Mouse (Mus musculus) hindbrain, embryonic 14.5 days (tissue): Measurements from ENCODE around the gene Stk24. TPM values are rescaled to one million over a fixed set of nuclear protein-coding genes. Genes with fewer than 3 reads are reported as not detected.

Source experiments
- ATAC-seq: fragments of 200-750 bp; cut with Nextera tagmentation; 2 replicates; pipeline ENCODE4 v1.8.0; 2017; ENCODE audit warnings: moderate number of reproducible peaks, mild to moderate bottlenecking, moderate TSS enrichment, moderate library complexity; ENCODE audit not compliant: low FRiP score
- DNase-seq: peaks from one replicate; pipeline ENCODE4 v3.0.0-alpha.2; 2015; ENCODE audit warnings: low spot score
- H3K27ac ChIP-seq: fragments of 300-500 bp; sonication (generic); 2 replicates; pipeline ENCODE4 v1.5.1; 2014; ENCODE audit warnings: mild to moderate bottlenecking, moderate library complexity
- H3K27me3 ChIP-seq: fragments of 300-500 bp; sonication (generic); 2 replicates; pipeline ENCODE4 v1.6.1; 2014; ENCODE audit warnings: mild to moderate bottlenecking, low read length, mixed read lengths; ENCODE audit not compliant: control insufficient read depth, insufficient read depth
- H3K36me3 ChIP-seq: fragments of 300-500 bp; sonication (generic); replicated peaks from 2 replicates; pipeline ENCODE4 v1.6.1; 2014; ENCODE audit not compliant: control insufficient read depth, insufficient read depth
- H3K4me1 ChIP-seq: fragments of 300-500 bp; sonication (generic); replicated peaks from 2 replicates; pipeline ENCODE4 v1.6.1; 2014; ENCODE audit warnings: antibody characterized with exemption, low read length, mixed read lengths; ENCODE audit not compliant: control insufficient read depth, insufficient read depth
- H3K4me2 ChIP-seq: fragments of 300-500 bp; sonication (generic); replicated peaks from 2 replicates; pipeline ENCODE4 v1.6.1; 2014; ENCODE audit warnings: mild to moderate bottlenecking, moderate library complexity
- H3K4me3 ChIP-seq: fragments of 300-500 bp; sonication (generic); replicated peaks from 2 replicates; pipeline ENCODE4 v1.5.1; 2014; ENCODE audit warnings: mild to moderate bottlenecking, low read length
- H3K9ac ChIP-seq: fragments of 300-500 bp; sonication (generic); 2 replicates; pipeline ENCODE4 v1.6.1; 2014
- H3K9me3 ChIP-seq: fragments of 300-500 bp; sonication (generic); 2 replicates; pipeline ENCODE4 v1.6.1; 2016; ENCODE audit warnings: low read length; ENCODE audit not compliant: control insufficient read depth
- WGBS: fragments of 180-500 bp; shearing (Covaris S2); extraction: QIAGEN DNeasy Blood & Tissue Kit; methylation state at CpG from one replicate; pipeline ENCODE4 v1.1.7; 2014; 5-methylcytosine and 5-hydroxymethylcytosine counted together
- polyA plus RNA-seq: library from polyadenylated mRNA; unstranded; fragments of >200 nt; fragmentation: Nextera tagmentation; extraction: Ambion mirVana; gene quantifications from 2 replicates; pipeline ENCODE4 v1.2.1, GENCODE M21; 2014

Stk24 gene
- polyA plus RNA-seq, 1 experiment from 2014 or later: 23.1 TPM

GRCm38 (mm10) chr14:121329401-121330089 lies 50.3 kb downstream of the Stk24 start:
- no peaks in the 10 kb centered on the region for H3K9me3 ChIP-seq
- ATAC-seq (no peak), DNase-seq (no peak)
- no peaks in the 10 kb centered on the region for H3K36me3 ChIP-seq
- H3K9ac ChIP-seq: no peak overlapping the region
- no peak overlapping the region for H3K4me2 ChIP-seq
- no peaks in the 10 kb centered on the region for H3K4me1 ChIP-seq
- 75% methylated on average over 5 of the region's 5 CpGs for WGBS
- no peaks in the 10 kb centered on the region for H3K27me3 ChIP-seq
- H3K27ac ChIP-seq: no peak overlapping the region
- H3K4me3 ChIP-seq: no peak overlapping the region

GRCm38 (mm10) chr14:121328878-121329277 lies 50.9 kb downstream of the Stk24 start:
- Histone ChIP-seq H3K4me3 (no peak overlapping the region), H3K27ac (no peak overlapping the region), H3K27me3 (no peaks in the 10 kb centered on the region), H3K9me3 (no peaks in the 10 kb centered on the region), H3K9ac (no peak overlapping the region), H3K36me3 (no peaks in the 10 kb centered on the region), H3K4me1 (no peaks in the 10 kb centered on the region), H3K4me2 (no peak overlapping the region)
- no peak for ATAC-seq
- DNase-seq: no peak
- 89% methylated on average over 5 of the region's 5 CpGs for WGBS

- Histone ChIP-seq H3K27ac (no peak overlapping the region), H3K9me3 (no peaks in the 10 kb centered on the region), H3K4me2 (no peak overlapping the region), H3K36me3 (no peaks in the 10 kb centered on the region), H3K27me3 (no peaks in the 10 kb centered on the region), H3K4me1 (no peaks in the 10 kb centered on the region), H3K4me3 (no peak overlapping the region), H3K9ac (no peak overlapping the region)
- ATAC-seq: no peak
- WGBS: 83% methylated on average over 2 of the region's 2 CpGs
- no peak for DNase-seq
Observed at GRCm38 (mm10) chr14:121326432-121326831, 53.4 kb downstream of the Stk24 start.

GRCm38 (mm10) chr14:121324521-121325330 lies 55.1 kb downstream of the Stk24 start:
- DNase-seq (no peak), ATAC-seq (no peak)
- Histone ChIP-seq H3K27ac (no peak overlapping the region), H3K9ac (no peak overlapping the region), H3K36me3 (no peaks in the 10 kb centered on the region), H3K4me1 (no peaks in the 10 kb centered on the region), H3K27me3 (no peaks in the 10 kb centered on the region), H3K4me3 (no peak overlapping the region), H3K4me2 (no peak overlapping the region), H3K9me3 (no peaks in the 10 kb centered on the region)
- 90% methylated on average over 17 of the region's 17 CpGs for WGBS

- Histone ChIP-seq H3K9me3 (no peaks in the 10 kb centered on the region), H3K36me3 (no peaks in the 10 kb centered on the region), H3K9ac (no peak overlapping the region), H3K27me3 (no peaks in the 10 kb centered on the region), H3K4me3 (no peak overlapping the region), H3K4me2 (no peak overlapping the region), H3K4me1 (no peaks in the 10 kb centered on the region), H3K27ac (no peak overlapping the region)
- DNase-seq (no peak), ATAC-seq (no peak)
- WGBS: 86% methylated on average over 7 of the region's 7 CpGs
Observed at GRCm38 (mm10) chr14:121322641-121323040, 57.2 kb downstream of the Stk24 start.

- DNase-seq (no peak), ATAC-seq (no peak)
- Histone ChIP-seq H3K4me1 (peaks cover 3% of the 10 kb centered on the region; the same call in 1 of the 2 replicates), H3K4me2 (no peak overlapping the region), H3K36me3 (no peaks in the 10 kb centered on the region), H3K4me3 (no peak overlapping the region), H3K9me3 (no peaks in the 10 kb centered on the region), H3K27ac (no peak overlapping the region), H3K9ac (no peak overlapping the region), H3K27me3 (no peaks in the 10 kb centered on the region)
- WGBS: 86% methylated on average over 5 of the region's 5 CpGs
Observed at GRCm38 (mm10) chr14:121322150-121322549, 57.7 kb downstream of the Stk24 start.

- Histone ChIP-seq H3K27me3 (no peaks in the 10 kb centered on the region), H3K4me1 (peaks cover 15% of the 10 kb centered on the region), H3K9me3 (no peaks in the 10 kb centered on the region), H3K27ac (no peak overlapping the region), H3K9ac (no peak overlapping the region), H3K4me3 (no peak overlapping the region), H3K4me2 (no peak overlapping the region), H3K36me3 (no peaks in the 10 kb centered on the region)
- ATAC-seq (no peak), DNase-seq (no peak)
- 89% methylated on average over 5 of the region's 5 CpGs for WGBS
Observed at GRCm38 (mm10) chr14:121318382-121318781, 61.4 kb downstream of the Stk24 start.

- peak; percentile 31; the same call in 1 of the 2 replicates for ATAC-seq
- H3K4me2 ChIP-seq: no peak overlapping the region
- H3K27me3 ChIP-seq: no peaks in the 10 kb centered on the region
- WGBS: 78% methylated on average over 3 of the region's 3 CpGs
- no peaks in the 10 kb centered on the region for H3K36me3 ChIP-seq
- no peak overlapping the region for H3K9ac ChIP-seq
- no peak for DNase-seq
- no peaks in the 10 kb centered on the region for H3K9me3 ChIP-seq
- H3K4me1 ChIP-seq: peaks cover 15% of the 10 kb centered on the region
- no peak overlapping the region for H3K4me3 ChIP-seq
- H3K27ac ChIP-seq: no peak overlapping the region
Observed at GRCm38 (mm10) chr14:121317312-121317671, 62.5 kb downstream of the Stk24 start.

GRCm38 (mm10) chr14:121316631-121317311 lies 63.0 kb downstream of the Stk24 start:
- no peaks in the 10 kb centered on the region for H3K27me3 ChIP-seq
- H3K4me1 ChIP-seq: peaks cover 15% of the 10 kb centered on the region
- no peak overlapping the region for H3K4me3 ChIP-seq
- H3K36me3 ChIP-seq: no peaks in the 10 kb centered on the region
- DNase-seq (no peak), ATAC-seq (peak; percentile 29; the same call in 1 of the 2 replicates)
- no peaks in the 10 kb centered on the region for H3K9me3 ChIP-seq
- 56% methylated on average over 13 of the region's 13 CpGs for WGBS
- H3K9ac ChIP-seq: no peak overlapping the region
- no peak overlapping the region for H3K4me2 ChIP-seq
- no peak overlapping the region for H3K27ac ChIP-seq
